Mouse (Mus musculus) liver, postnatal 0 days (tissue): ENCODE measurements at regions not wholly inside any gene's neighbourhood (a gene's known extent, or its start where the extent isn't known, plus 50 kb on each side); places are given as distances from the start of the nearest gene placed in this dataset.

Experiments
- CTCF ChIP-seq: sonication (generic); IDR thresholded peaks from 2 replicates; pipeline ENCODE4 v1.5.1; 2016; ENCODE audit warnings: antibody characterized with exemption, low read depth
- EP300 ChIP-seq: IDR thresholded peaks from 2 replicates; pipeline ENCODE4 v1.6.1; 2016; ENCODE audit warnings: antibody characterized with exemption, low read depth, mild to moderate bottlenecking

- TF ChIP-seq CTCF (no peak), EP300 (no peak)
These were observed 159.8 kb downstream of the S1pr1 start for GRCm38 (mm10) chr3:115554809-115555708.
